Mouse (Mus musculus) hindbrain, embryonic 14.5 days (tissue): Measurements from ENCODE around the gene Auts2. TPM values are rescaled to one million over a fixed set of nuclear protein-coding genes. Genes with fewer than 3 reads are reported as not detected.

ENCODE experiments used
- ATAC-seq: fragments of 200-750 bp; cut with Nextera tagmentation; 2 replicates; pipeline ENCODE4 v1.8.0; 2017; ENCODE audit warnings: moderate number of reproducible peaks, mild to moderate bottlenecking, moderate TSS enrichment, moderate library complexity; ENCODE audit not compliant: low FRiP score
- DNase-seq: peaks from one replicate; pipeline ENCODE4 v3.0.0-alpha.2; 2015; ENCODE audit warnings: low spot score
- H3K27ac ChIP-seq: fragments of 300-500 bp; sonication (generic); 2 replicates; pipeline ENCODE4 v1.5.1; 2014; ENCODE audit warnings: mild to moderate bottlenecking, moderate library complexity
- H3K27me3 ChIP-seq: fragments of 300-500 bp; sonication (generic); 2 replicates; pipeline ENCODE4 v1.6.1; 2014; ENCODE audit warnings: mild to moderate bottlenecking, low read length, mixed read lengths; ENCODE audit not compliant: control insufficient read depth, insufficient read depth
- H3K36me3 ChIP-seq: fragments of 300-500 bp; sonication (generic); replicated peaks from 2 replicates; pipeline ENCODE4 v1.6.1; 2014; ENCODE audit not compliant: control insufficient read depth, insufficient read depth
- H3K4me1 ChIP-seq: fragments of 300-500 bp; sonication (generic); replicated peaks from 2 replicates; pipeline ENCODE4 v1.6.1; 2014; ENCODE audit warnings: antibody characterized with exemption, low read length, mixed read lengths; ENCODE audit not compliant: control insufficient read depth, insufficient read depth
- H3K4me2 ChIP-seq: fragments of 300-500 bp; sonication (generic); replicated peaks from 2 replicates; pipeline ENCODE4 v1.6.1; 2014; ENCODE audit warnings: mild to moderate bottlenecking, moderate library complexity
- H3K4me3 ChIP-seq: fragments of 300-500 bp; sonication (generic); replicated peaks from 2 replicates; pipeline ENCODE4 v1.5.1; 2014; ENCODE audit warnings: mild to moderate bottlenecking, low read length
- H3K9ac ChIP-seq: fragments of 300-500 bp; sonication (generic); 2 replicates; pipeline ENCODE4 v1.6.1; 2014
- H3K9me3 ChIP-seq: fragments of 300-500 bp; sonication (generic); 2 replicates; pipeline ENCODE4 v1.6.1; 2016; ENCODE audit warnings: low read length; ENCODE audit not compliant: control insufficient read depth
- WGBS: fragments of 180-500 bp; shearing (Covaris S2); extraction: QIAGEN DNeasy Blood & Tissue Kit; methylation state at CpG from one replicate; pipeline ENCODE4 v1.1.7; 2014; 5-methylcytosine and 5-hydroxymethylcytosine counted together
- polyA plus RNA-seq: library from polyadenylated mRNA; unstranded; fragments of >200 nt; fragmentation: Nextera tagmentation; extraction: Ambion mirVana; gene quantifications from 2 replicates; pipeline ENCODE4 v1.2.1, GENCODE M21; 2014

Gene Auts2
- polyA plus RNA-seq, 1 experiment from 2014 or later = 61.8 TPM

DNA sequence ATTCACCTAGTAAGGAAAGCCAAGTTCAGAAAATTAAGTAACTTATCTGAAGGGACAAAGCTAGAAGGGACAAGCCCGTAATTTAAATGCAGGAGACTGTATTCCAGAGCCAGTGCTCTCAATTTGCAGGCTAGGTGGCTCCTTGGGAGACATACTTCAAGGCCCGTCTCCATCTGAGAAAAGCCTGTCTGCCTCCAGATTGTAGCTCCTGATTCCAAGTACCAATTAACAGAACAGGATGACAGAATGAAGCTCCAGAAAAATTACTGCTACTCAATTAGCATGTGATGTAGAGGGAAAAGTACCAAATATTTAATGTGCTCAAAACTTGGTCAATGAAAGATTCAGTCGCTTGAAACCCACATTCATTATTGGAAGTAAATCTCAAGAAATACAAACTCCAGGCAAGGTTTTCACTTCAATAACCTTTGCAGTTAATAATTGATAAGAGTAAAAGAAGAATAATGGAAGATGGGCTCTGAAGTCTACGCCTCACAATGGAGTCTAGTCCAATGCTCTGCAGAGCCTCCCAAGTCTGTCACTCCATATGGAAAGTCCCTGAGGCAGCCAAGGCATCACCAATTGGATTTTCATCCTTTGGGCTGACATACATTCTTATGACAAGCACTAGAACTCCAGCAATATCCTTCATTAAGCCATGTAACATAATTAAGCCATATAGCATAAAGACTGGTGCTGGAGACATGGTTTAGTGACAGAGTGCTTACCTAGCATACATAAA, 97.8 kb downstream of the Auts2 start:
- H3K9ac ChIP-seq = no peak overlapping the region
- 79% methylated on average over 4 of the region's 4 CpGs for WGBS
- DNase-seq (no peak), ATAC-seq (no peak)
- no peak overlapping the region for H3K4me3 ChIP-seq
- no peak overlapping the region for H3K4me2 ChIP-seq
- H3K9me3 ChIP-seq = no peaks in the 10 kb centered on the region
- no peak overlapping the region for H3K27ac ChIP-seq
- H3K27me3 ChIP-seq = no peaks in the 10 kb centered on the region
- H3K36me3 ChIP-seq = no peaks in the 10 kb centered on the region
- peaks cover 32% of the 10 kb centered on the region; the same call in 1 of the 2 replicates for H3K4me1 ChIP-seq

DNA sequence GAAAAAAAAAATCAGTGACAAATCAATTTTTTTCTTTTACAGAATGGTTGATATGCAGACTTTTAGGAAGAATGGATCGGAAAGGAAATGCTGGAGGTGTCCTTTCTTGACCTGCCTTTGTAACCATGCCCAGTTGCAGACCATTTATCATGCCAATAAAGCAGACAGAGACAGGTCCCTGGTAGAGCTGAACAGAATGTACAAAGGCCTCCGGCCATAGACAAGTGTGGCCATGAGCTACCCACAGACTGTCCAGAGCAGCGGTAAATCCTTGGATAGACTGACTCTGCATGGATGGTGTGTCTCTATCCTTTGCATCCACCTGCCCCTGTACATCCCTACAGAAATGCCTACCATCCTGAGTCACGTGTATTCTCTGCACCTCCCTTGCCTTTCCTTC, 100.2 kb downstream of the Auts2 start:
- Histone ChIP-seq H3K27ac (no peak overlapping the region), H3K9ac (no peak overlapping the region), H3K9me3 (no peaks in the 10 kb centered on the region), H3K4me2 (no peak overlapping the region), H3K4me1 (peaks cover 31% of the 10 kb centered on the region; the same call in 1 of the 2 replicates), H3K27me3 (no peaks in the 10 kb centered on the region), H3K4me3 (no peak overlapping the region), H3K36me3 (no peaks in the 10 kb centered on the region)
- WGBS = 56% methylated on average over 4 of the region's 4 CpGs
- DNase-seq = no peak
- ATAC-seq = no peak

DNA sequence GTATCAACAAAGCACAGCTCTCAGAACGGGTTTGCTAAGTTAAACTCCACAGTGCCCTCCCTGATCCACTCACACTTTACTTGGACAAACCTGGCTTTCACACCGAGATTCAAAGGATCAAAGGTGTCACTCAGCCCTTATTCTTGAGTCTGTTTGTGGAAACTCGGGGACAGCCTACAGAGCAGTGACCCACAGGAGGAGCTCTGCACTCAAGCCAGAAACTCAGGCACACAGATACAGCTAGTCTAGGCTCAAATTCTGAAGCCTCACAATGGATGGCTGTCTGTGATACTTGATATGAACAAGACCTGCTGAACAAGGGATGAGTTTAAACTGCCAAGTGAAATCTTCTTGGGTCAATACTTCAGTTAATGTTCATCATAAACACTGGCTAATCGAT, 104.7 kb downstream of the Auts2 start:
- peaks cover 41% of the 10 kb centered on the region for H3K4me1 ChIP-seq
- 60% methylated on average over 4 of the region's 4 CpGs for WGBS
- H3K27me3 ChIP-seq = no peaks in the 10 kb centered on the region
- no peak for DNase-seq
- H3K9ac ChIP-seq = no peak overlapping the region
- ATAC-seq = no peak
- H3K4me2 ChIP-seq = no peak overlapping the region
- no peaks in the 10 kb centered on the region for H3K9me3 ChIP-seq
- H3K36me3 ChIP-seq = no peaks in the 10 kb centered on the region
- H3K4me3 ChIP-seq = no peak overlapping the region
- H3K27ac ChIP-seq = no peak overlapping the region

DNA sequence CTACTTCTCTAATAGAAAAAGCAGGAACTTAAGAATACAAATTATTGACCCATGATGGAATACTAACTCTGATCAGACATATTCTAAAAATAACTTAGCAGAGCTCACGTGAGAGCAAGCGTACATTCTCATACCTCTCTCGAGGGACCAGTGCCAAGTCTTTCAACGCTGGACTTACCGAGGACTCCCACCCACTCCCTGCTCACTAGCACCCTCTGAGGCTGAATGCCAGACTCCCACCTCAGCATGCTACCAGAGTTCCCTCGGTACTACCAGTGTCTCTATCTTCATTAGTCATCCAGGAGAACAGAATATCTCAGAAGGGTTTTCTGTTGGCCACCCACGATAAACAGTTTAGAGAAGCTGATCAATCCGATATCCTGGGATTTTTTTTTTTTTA, 105.2 kb downstream of the Auts2 start:
- Histone ChIP-seq H3K9ac (no peak overlapping the region), H3K9me3 (no peaks in the 10 kb centered on the region), H3K36me3 (no peaks in the 10 kb centered on the region), H3K27ac (no peak overlapping the region), H3K4me1 (peaks cover 38% of the 10 kb centered on the region), H3K27me3 (no peaks in the 10 kb centered on the region), H3K4me2 (no peak overlapping the region), H3K4me3 (no peak overlapping the region)
- WGBS = 56% methylated on average over 8 of the region's 8 CpGs
- ATAC-seq = no peak
- no peak for DNase-seq

DNA sequence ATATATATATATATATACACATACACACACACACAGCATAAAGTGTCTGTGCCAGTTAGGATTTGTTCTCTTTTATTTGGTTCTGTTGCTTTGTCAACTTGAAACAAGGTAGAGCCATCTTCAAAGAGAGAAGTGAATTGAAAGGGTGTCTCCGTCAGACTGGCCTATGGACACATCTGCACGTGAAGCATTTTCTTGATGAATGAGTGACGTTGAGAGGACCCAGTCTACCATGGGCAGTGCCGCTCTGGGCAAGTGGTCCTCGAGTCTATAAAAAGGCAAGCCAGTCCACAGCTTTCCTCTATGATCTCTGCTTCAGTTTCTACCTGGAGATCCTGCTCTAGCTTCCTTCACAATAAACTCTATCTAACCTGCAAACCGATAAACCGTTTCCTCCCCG, 105.7 kb downstream of the Auts2 start:
- H3K36me3 ChIP-seq = no peaks in the 10 kb centered on the region
- no peaks in the 10 kb centered on the region for H3K9me3 ChIP-seq
- ATAC-seq = no peak
- no peak overlapping the region for H3K4me3 ChIP-seq
- H3K4me2 ChIP-seq = no peak overlapping the region
- H3K27ac ChIP-seq = no peak overlapping the region
- no peak for DNase-seq
- WGBS = 86% methylated on average over 8 of the region's 8 CpGs
- H3K4me1 ChIP-seq = peaks cover 36% of the 10 kb centered on the region
- H3K9ac ChIP-seq = no peak overlapping the region
- no peaks in the 10 kb centered on the region for H3K27me3 ChIP-seq

DNA sequence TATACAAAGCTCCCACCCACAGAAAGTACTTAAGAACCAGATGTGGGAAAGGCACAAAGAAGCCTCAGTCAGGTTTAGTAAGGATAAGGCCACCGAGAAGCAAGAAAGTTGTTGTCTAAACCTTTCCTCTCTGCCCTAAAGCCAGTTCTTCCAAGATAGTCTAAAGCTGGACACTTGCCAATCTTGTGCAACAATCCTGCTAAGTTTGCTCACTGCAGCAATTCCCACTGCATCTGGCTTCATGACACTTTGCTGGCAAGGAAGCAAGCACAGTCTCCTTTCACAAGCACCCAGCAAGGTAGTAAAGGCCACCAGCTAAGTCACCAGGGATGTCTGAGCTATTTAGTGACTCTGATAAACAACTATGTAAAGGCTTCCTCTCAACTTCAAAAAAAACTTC, 106.2 kb downstream of the Auts2 start:
- DNase-seq (no peak), ATAC-seq (no peak)
- Histone ChIP-seq H3K9me3 (no peaks in the 10 kb centered on the region), H3K36me3 (no peaks in the 10 kb centered on the region), H3K4me2 (no peak overlapping the region), H3K4me1 (peaks cover 32% of the 10 kb centered on the region), H3K27ac (no peak overlapping the region), H3K4me3 (no peak overlapping the region), H3K27me3 (no peaks in the 10 kb centered on the region), H3K9ac (no peak overlapping the region)
- 78% methylated on average over 1 of the region's 1 CpGs for WGBS

DNA sequence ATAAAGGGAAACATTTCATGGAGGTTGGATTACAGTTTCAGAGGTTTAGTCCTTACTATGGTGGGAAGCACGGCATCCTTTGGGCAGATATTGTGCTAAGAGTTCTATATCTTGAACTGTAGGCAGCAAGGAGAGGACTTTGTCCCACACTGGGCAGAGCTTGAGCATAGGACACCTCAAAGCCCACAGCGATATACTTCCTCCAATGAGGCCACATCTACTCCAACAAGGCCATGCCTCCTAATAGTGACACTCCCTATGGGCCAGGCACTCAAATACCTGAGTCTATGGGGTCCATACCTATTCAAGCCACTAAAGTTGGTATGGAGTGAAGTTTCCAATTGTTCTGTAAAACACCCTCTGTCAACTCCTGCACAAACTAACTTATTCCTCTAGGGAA, 106.7 kb downstream of the Auts2 start:
- ATAC-seq = no peak
- H3K36me3 ChIP-seq = no peaks in the 10 kb centered on the region
- no peak overlapping the region for H3K9ac ChIP-seq
- H3K4me3 ChIP-seq = no peak overlapping the region
- no peaks in the 10 kb centered on the region for H3K9me3 ChIP-seq
- no peaks in the 10 kb centered on the region for H3K27me3 ChIP-seq
- peaks cover 32% of the 10 kb centered on the region for H3K4me1 ChIP-seq
- H3K4me2 ChIP-seq = no peak overlapping the region
- WGBS = 99% methylated on average over 2 of the region's 2 CpGs
- no peak for DNase-seq
- no peak overlapping the region for H3K27ac ChIP-seq

DNA sequence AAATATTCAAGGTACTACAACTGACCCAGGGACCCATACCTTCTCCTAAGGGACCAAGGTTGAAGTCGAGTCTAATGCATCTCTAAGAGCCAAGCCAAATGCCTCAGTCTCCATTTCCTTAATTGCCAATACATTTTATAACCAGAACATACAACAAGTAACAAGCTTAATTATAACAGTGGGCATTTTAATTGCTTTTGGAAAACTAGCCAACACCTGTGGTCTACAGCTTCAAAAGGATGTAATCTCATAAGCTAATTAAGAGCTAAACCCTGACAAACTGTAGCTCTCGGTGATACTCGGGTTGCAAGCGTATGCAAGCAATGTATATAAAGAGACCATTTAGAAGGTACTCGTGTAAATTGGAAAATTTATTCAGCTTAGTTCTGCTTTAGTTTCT, 107.7 kb downstream of the Auts2 start:
- no peaks in the 10 kb centered on the region for H3K9me3 ChIP-seq
- no peak overlapping the region for H3K4me3 ChIP-seq
- DNase-seq (no peak), ATAC-seq (no peak)
- H3K36me3 ChIP-seq = no peaks in the 10 kb centered on the region
- no peak overlapping the region for H3K27ac ChIP-seq
- no peak overlapping the region for H3K4me2 ChIP-seq
- no peaks in the 10 kb centered on the region for H3K27me3 ChIP-seq
- peaks cover 27% of the 10 kb centered on the region for H3K4me1 ChIP-seq
- H3K9ac ChIP-seq = no peak overlapping the region
- 66% methylated on average over 5 of the region's 5 CpGs for WGBS

DNA sequence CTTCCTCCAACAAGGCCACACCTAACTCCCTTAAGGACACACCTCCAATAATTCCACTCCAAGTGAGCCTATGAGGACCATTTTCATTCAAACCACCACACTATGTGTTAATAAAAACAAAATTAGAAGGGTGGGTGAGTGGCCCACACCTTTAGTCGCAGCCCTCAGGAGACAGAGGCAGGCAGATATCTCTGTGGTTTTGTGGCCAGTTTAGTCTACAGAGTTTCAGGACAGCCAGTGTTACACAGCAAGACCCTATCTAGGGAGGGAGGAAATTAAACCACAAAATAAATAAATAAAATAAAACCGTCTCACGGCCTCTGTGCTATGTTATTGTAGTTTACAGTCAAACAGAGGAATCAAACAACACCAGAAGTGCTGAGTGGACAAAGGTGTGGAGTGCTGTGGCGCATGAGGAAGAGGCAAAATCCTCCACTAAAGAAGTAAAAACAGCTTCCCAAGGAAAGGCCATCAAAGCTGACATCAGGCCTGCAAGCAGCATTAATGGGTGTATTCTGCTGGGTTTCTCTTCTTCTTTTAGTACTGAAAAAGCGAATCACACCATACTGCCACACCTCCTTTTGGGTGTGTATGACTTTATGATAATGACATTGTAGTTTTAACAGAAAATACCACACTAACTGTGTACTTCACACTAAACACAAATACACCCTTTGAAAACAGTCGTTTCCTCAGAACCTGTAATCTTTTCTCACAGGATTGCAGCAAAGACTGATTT, 109.6 kb downstream of the Auts2 start:
- H3K27ac ChIP-seq = no peak overlapping the region
- no peaks in the 10 kb centered on the region for H3K27me3 ChIP-seq
- H3K4me3 ChIP-seq = no peak overlapping the region
- no peak overlapping the region for H3K4me2 ChIP-seq
- no peaks in the 10 kb centered on the region for H3K9me3 ChIP-seq
- H3K36me3 ChIP-seq = no peaks in the 10 kb centered on the region
- no peak overlapping the region for H3K9ac ChIP-seq
- no peak for DNase-seq
- no peak for ATAC-seq
- peaks cover 28% of the 10 kb centered on the region for H3K4me1 ChIP-seq
- WGBS = 86% methylated on average over 6 of the region's 6 CpGs
